Mouse (Mus musculus): ENCODE results near the gene Slc26a5.

Slc26a5 gene

DNA sequence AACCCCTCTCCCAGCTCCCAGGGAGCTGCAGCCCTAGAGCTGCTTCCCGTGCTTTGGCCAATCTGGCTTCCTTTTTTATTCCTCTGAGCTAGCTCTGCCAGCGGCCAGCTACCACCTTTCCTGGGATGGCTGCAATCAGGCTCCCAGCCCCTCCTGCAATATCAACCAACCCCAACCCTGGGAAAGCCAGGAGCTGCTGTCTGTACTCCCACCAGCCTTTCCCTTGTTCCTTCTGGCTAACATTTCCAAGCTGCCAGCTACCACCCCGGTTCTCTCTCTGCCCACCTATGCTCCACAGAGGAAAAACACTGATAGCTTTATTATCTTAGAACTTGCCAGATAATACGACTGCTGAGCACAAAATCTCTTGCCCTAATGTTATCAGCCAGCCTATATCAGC, 60.6 kb downstream of the Slc26a5 start:
- DNase-seq, result no peak

DNA sequence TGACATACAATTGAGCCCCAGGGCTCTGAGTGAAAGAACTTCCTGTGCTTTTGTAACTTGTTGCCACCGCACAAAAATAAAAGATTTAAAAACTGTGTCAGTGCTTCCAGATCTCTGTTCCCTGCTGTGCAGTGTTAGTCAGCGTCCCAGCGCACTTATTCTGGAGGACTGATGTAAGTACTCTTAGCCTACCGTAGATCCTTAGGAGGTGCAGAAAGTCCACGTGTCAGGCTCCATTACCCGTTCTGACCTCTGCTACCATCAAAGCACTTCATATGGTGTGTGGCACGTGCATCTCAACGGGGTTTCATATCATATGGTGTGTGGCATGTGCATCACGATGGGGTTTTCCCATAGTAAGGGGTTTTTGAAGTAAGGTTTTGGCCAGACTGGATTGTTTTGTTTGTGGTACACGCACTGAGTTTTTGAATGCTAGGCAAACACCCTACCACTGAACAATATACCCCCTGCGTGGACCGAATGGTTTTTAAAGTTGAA, 61.7 kb downstream of the Slc26a5 start:
- no peak for DNase-seq

DNA sequence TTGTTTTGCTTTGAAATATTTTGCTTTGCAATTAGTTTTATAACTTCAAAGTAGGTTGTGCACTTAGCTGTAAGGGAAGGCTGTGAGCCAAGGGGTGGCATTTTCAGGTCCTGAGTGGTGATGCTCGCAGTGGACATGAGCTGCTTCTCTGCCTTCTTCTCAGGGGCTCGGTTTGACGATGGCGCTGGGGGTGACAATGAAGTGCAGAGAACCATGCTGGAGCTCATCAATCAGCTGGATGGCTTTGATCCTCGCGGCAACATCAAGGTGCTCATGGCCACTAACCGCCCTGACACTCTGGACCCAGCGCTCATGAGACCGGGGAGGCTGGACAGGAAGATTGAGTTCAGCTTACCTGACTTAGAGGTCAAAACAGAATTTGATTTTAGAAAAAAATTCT, 62.5 kb downstream of the Slc26a5 start:
- no peak for DNase-seq

DNA sequence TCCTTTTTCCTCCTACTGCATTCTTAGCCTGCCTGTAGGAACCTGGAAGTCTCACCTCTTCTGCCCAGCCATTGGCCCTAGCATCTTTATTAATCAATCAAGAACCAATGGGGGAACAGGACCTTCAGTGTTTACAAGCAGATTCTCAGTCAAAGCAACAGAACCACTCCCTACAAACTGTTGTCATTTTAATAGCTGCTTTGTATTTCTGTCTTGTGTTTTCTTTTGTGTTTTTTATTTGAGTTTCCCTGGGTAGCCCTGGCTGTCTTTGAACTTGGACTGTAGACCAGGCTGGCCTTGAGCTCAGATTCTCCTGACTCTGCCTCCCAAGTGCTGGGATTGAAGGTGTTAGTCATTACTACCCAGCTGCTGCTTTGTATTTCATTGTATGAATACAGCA, 73.2 kb downstream of the Slc26a5 start:
- no peak for DNase-seq

DNA sequence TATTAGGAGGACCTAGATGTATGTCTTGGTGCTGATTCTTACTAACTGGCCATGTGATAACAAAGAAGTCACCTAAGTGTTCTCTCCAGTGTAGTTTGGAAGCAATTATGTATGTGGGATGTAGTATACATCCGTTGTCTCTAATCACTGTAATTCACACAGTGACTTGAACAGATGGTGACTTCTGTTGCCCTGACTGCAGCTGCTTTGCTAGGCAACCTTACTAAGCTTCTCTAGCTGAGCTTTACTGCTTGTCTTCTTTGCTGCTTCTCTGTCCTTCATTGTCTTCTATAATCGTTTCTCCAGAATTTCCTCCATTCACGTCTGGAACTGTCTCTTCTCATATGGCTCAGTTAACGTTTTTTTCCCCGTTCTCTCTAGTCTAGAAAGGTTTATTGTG, 76.3 kb downstream of the Slc26a5 start:
- no peak for DNase-seq

DNA sequence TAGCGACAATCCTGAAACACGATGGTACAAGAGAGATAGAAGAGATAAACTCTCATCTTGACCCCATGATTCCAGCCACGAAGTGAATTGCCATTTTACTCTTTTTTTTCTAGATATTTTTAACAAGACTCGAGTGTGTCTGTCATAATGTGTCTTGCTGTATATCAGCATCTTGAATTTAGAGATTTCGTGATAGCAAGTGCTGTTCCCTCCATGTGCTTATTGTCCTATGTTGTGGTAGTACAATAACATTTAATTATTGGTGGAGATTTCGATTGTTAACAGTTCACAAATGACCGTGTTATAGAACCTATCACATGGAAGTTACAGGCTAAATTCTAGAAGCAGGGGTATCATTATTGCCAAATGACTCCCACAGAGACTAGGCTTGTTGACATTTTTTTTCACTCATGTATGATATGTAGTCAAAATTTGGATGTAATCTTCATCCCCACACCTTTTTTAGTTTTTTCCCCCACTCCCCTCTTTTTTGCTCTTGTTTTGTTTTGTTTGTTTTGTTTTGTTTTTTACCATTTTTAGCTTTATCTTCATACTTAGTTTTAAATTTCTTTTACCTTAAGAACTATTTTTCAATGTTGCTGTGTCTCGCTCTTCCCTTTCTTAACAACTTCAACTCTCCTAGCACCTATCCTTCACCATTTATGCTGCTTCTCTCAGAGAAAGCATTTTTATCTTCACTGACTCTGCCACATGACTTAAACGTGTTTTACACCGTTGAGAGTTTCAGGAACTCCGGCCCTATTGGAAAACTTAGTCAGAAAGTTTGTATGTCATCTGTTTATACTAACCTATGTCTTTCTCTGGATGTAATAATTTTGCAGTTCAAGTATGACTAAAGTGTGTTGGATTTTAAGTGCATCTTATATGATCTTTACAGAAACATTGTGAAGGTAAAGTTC, 78.0 kb downstream of the Slc26a5 start:
- no peak for DNase-seq

DNA sequence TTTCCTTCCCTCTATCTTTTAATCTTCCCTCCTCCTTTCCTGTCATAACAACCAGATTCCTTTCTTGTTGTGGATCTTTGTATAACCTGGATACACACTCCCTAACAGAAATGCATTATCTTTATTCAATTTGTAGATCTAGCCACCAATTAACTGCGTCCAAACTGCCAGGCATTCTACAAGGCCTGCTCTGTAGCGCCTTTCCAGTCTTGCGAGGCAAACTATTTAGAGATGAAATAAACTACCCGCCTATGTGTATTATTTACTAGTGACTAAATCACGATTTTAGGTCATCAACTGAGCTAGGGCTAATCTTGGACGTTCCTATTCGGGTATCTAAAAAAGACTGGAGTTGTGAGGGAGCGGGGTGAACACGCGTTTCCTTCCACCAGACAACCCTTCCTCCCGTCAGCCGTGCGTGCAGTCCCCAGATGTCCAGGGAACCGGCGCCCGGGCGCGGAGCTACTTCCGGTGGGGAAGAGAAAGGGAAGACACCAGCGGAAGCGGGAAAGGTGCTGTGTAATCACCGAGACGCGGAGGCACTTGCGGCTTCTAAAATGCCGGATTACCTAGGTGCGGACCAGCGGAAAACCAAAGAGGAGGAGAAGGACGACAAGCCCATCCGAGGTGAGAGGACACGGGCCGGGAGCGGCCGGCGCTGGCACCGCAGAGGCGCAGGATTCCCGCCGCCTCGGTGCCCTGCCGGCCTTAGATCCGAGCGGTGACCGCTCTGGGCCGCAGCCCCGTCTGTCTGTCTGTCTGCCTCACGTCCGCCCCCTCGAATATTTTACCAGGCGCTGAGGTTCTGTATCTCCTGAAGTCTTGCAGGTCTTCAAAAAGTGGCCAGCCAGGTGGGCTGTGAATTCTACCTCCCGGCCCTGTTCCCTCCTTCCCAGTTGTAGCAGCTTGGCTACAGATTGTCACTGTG, 78.9 kb downstream of the Slc26a5 start:
- DNase-seq, result peak; percentile 93

DNA sequence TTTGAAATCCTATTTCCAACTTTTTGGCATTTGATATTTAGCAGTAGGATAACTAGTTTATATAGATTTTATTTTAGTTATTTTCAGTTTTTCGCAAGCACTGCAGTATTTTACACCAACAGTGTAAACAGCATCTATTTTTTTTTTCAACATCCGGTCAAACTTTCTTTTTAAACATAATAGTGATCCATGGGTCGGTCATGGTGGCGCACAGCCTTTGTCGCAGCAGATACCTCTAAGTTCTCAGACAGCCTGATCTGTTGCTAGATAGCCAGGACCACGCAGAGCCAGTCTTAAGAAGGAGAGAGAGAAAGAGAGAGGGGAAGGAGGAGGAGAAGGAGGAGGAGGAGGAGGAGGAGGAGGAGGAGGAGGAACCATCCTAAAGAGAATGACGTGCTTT, 79.6 kb downstream of the Slc26a5 start:
- DNase-seq, result no peak

DNA sequence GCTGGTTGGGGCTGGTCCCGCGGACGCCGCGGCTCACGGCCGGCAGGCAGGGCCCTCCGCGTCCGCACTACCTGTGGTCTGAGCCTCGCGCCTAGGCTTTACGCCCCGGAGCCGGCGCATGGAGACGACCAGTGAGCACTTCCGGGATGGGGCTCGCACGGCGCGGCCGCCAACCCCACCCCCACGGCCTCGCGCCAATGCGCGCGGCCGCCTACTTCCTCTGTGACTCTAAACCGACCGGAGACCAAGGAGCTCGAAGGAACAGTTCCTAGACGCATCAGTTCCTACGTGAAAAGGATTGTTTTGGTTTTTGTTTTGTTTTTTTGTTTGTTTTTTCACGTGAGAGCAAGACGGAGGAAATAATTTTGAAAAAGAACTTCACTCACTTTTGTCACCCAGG, 80.4 kb downstream of the Slc26a5 start, which contains the start of the genes Dnajc2 and Psmc2:
TSS of gene Dnajc2 (minus strand) at position 199 of the 400 bp plus-strand sequence.
TSS of gene Psmc2 (plus strand) at position 231 of the 400 bp plus-strand sequence.
- peak; percentile 88 for DNase-seq

DNA sequence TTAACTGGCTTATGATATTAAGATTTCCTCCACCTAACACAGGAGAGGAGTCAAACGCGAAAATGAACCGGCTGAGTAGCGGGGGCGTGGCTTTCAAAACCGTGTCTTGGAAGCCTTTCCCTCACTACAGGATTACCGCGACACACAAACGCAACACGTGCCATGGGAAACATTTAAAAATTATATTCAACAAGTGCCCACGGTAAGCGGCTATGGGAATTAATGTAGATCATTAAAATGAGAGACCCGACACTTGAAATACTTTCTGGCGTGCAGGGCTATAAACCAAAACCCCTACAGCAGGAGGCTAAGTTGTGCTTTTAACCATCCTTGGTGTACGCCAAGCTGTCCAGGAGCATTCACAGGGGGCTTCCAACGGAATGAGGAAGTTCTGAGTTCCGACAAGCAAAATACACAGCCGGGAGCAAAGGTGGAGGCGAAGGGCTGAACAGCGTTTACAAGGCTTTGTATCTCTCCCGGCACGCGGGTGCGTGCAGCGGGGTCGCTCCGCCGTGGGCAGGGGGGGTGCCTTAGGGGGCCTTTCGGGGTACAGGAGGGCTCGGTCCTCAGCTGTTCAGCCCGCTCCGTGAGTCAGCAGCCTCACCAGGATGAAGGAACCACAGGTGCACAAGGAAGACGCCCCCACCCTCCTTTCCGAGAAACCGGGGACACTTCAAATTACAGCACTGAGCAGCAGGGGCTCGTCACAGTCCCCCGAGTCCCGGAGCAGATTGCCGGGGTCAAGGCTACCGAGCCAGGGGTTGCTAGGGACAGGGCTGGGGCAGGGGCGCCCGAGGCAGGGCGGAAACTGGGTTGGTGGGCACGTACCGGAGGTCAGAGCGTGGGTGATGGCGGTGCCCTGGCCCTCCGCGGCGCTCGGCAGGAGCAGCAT, 81.0 kb downstream of the Slc26a5 start:
- peak; percentile 16 for DNase-seq

DNA sequence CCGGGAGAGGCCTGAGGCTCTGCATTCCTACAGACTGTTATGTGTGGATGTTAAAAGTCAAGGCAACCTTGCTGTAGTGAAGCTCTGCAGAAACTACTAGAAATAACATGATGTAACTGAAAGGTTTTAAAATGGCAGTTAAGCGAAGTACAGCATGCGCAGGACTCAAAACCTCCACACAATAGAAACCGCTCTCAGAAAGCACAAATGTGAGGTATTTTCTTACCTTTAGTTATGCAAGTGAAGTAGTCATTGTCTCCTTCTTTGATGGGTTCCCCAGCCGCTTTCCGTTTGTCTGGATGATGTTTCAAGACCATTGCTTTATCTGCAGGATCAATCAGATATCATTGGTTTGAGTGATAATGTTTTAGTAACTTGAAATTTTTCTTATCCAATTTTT, 88.9 kb downstream of the Slc26a5 start:
- DNase-seq, result no peak

DNA sequence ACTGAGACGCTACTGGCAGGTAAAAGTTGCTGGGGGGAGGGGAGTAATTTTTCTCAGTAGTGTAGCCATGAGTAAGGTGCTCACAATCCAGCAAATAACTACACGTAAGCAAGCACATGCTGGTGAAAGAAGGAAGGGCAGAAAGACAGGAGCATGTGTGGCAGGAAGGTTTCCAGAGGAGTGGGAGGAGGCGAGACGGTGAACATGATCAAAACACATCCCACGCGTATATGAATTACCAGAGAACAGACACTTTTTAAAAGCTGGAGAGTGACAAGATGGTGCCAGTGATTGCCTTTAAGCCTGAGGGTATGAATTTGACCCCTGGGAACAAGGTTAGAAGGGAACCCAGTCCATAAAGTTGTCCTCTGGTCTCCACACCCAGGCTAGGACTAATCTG, 95.6 kb downstream of the Slc26a5 start:
- DNase-seq, result no peak

DNA sequence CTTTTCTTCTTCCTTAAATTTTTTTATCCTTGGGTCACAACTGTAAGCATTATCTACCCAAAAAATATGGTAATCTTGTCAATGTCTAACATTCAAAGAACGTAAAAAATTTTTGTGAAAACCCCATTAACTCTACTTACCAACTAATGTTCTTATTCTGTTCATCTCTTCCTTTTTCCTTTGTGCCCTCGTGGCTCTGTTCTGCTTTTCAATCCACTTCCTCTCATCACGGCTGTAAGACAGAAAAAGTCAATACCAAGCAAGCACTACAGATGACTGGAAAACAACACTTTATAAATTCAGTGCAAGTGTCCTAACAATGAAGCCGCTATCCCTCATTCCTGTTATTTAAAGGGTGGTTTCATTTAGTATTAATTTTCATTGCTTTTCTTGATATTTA, 96.9 kb downstream of the Slc26a5 start:
- DNase-seq, result no peak

Data from thymus, postnatal 25 days (tissue).